Mouse (Mus musculus) G1E (cell line): ENCODE measurements around the gene Tagln3.

Experiments used
- CTCF ChIP-seq: IDR thresholded peaks from 2 replicates; pipeline ENCODE4 v1.5.1; 2012; ENCODE audit warnings: low read depth, low read length, inconsistent platforms, mixed read lengths
- GATA1 ChIP-seq: IDR thresholded peaks from 2 replicates; pipeline ENCODE4 v1.6.1; 2012; ENCODE audit warnings: borderline replicate concordance, low read length, inconsistent platforms, mixed read lengths
- GATA2 ChIP-seq: IDR thresholded peaks from 2 replicates; pipeline ENCODE4 v1.6.1; 2012; ENCODE audit warnings: low read depth, low read length, inconsistent platforms, borderline replicate concordance
- POLR2AphosphoS5 ChIP-seq: IDR thresholded peaks from 2 replicates; pipeline ENCODE4 v1.6.1; 2012; ENCODE audit warnings: low read depth, low read length, inconsistent platforms; ENCODE audit not compliant: insufficient replicate concordance
- TAL1 ChIP-seq: conservative IDR thresholded peaks from 2 replicates; pipeline ENCODE4 v1.6.1; 2012; ENCODE audit warnings: low read depth, low read length, inconsistent platforms, mixed read lengths

GRCm38 (mm10) chr16:45765102-45765501 lies 40.7 kb upstream of the Tagln3 start:
- TF ChIP-seq CTCF, result no peak
- no peak for TF ChIP-seq TAL1
- no peak for TF ChIP-seq POLR2AphosphoS5
- TF ChIP-seq GATA1, result no peak
- no peak for TF ChIP-seq GATA2
